Mouse (Mus musculus) skeletal muscle tissue, postnatal 0 days (tissue): ENCODE data around the gene Gpank1. TPM values are rescaled to one million over a fixed set of nuclear protein-coding genes. Genes with fewer than 3 reads are reported as not detected.

ENCODE experiments used
- polyA plus RNA-seq: library from polyadenylated mRNA; unstranded; fragments of >200 nt; fragmentation: Nextera tagmentation; extraction: Ambion mirVana; gene quantifications from 2 replicates; pipeline ENCODE4 v1.2.1, GENCODE M21; 2015

Gene Gpank1
- polyA plus RNA-seq, result 8.4 and 9.1 TPM in 2 replicates

DNA sequence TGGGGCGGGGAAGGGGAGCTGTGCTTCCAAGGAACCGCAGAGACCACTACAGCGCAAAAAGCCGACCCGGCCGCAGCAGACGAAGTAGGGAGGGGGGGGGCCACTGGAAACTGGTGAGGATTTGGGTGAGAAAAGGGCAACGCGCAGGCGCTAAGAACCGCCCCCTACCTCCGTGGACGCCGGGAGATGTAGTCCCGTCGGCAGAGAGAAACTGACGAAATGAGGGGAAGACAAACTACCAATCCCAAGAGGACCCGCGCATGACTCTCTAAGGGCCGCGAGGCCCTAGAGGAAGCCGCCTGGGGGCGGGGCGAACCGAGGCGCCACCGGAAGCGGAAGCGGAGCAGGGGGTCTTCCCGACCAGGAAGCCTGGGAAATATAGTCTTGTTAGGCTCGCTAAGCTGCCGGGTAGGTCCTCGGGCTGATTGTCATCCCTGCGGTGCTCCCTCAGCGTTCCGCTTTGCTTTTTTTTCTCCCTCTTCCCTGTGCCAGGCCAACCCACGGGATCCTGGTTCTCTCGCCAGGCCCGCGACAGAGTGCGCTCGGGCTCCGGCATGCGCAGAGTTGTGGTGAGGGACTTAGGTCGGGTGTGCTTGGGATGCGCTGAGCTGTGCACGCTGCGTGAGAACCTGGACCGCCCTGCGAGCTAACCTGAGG lies at the start of gene Gpank1:
Gene Gpank1, plus strand, starts transcription at position 313 of the 657 bp plus-strand sequence.

DNA sequence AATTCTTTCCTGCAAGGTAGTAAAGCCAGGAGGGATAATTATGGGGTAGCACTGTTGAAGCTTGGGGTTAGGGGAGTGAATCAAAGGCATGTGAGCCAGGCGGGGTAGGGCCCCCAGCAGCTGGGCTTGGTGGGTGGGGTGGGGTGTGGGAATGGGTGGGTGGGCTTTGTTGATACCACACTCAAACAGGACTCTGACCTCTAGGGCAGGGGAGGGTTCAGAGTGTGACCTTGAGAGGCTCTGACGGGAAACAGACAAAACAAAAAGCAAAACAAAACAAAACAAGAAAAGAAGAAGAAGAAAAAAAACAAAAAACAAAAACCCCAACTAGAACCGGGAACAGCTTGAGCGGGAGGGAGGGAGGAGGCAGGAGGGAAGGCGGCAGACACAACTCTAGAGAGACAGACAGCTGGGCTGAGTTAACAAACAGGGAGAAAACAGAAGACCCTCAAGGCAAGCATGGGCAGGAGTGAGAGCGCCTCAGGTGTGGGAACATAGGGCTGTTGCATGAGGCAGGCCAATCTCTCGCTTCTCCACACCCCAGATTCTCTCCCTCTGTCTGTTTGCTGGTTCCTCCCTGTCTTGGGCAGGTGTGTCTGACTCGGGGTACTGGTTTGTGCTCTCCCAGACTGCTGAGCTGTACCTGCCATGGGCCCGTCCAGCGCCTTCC lies 44.6 kb upstream of the Gpank1 start, which contains the start of gene Ly6g6e:
Gene Ly6g6e, plus strand, starts transcription at position 396 of the 670 bp plus-strand sequence.

DNA sequence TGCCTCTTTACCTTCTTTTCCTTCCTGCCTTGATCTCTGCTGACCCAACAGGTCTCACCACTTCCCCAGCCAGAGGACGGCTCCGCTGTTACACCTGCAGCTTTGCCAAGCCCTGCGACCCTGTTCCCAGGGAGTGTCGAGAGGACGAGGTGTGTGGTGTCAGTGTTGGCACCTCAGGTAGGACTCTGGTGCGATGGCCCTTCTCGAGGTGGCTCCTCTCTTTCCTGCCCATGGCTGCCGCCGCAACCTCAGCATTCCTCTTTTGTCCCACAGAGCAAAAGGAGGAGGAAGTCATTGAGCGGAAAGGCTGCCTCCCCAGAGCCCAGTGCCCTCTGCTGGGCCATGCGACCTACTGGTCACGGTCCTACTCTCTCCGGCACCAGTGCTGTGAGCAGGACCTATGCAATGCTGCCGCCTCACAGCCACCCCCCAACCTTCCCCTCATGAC lies 43.4 kb upstream of the Gpank1 start, which contains the start of gene Ly6g6d:
Gene Ly6g6d, minus strand, starts transcription at position 280 of the 448 bp plus-strand sequence.

DNA sequence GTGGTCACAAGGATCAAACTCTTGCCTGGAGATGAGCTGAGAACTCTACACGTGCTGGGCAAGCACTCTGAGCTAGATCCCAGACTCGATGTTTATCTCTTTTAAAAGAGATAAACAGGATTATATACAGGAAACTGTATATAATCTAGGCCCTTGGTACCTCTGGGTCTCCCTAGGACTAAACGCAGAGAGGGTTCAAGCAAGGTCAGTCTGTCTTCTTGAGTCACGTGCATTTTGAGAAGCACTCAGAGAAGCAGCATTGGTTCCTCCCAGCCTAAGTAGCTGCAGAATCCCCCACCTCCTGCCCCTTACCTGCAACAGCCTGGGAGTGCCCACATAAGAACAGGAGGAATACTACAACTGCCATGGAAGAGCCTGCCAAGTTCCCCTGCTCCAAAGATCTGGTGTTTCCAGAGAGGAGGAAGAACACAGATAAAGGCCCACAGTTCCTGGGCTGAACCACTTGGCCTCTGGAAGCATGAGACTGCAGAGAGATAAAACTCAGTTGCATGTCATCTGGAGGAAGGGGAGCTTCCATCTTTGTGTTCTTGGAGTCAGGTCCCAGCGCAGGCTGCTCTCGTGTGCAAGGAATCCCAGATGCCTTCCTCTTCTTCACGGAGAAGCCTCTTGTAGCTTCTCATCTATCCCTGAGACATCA lies 35.9 kb upstream of the Gpank1 start, which contains the start of gene Ly6g6f:
Gene Ly6g6f, minus strand, starts transcription at position 403 of the 658 bp plus-strand sequence.

DNA sequence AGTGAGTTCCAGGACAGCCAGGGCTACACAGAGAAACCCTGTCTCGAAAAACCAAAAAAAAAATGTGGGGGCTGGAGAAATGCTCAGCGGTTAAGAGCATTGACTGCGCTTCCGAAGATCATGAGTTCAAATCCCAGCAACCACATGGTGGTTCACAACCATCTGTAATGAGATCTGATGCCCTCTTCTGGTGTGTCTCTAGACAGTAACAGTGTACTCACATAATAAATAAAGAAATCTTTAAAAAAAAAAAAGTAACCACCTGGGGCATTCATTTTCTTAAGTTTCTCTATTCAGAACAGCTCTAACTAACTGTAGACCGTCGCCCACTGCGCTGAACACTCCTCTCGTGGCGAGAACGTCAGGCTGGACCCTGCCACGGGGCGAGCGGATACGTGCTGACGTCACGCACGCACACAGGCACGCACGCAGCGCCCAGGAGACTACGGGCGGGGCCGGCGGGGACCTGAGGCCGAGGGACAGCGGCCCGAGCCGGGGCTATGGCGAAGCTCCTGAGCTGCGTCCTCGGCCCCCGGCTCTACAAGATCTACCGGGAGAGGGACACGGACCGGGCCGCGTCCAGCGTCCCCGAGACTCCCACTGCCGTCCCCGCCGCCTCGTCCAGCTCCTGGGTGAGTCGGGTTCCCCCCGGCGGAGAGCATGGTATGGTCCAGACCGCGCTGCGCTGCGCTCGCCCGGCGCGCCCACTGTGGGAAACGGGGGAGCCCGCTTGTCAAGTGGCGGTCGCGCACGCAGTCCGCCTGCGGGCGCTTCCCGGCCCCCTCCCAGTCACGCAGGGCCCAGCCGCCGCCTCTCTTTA lies 32.2 kb upstream of the Gpank1 start, which contains the start of gene Abhd16a:
Gene Abhd16a, plus strand, starts transcription at position 439 of the 820 bp plus-strand sequence.

DNA sequence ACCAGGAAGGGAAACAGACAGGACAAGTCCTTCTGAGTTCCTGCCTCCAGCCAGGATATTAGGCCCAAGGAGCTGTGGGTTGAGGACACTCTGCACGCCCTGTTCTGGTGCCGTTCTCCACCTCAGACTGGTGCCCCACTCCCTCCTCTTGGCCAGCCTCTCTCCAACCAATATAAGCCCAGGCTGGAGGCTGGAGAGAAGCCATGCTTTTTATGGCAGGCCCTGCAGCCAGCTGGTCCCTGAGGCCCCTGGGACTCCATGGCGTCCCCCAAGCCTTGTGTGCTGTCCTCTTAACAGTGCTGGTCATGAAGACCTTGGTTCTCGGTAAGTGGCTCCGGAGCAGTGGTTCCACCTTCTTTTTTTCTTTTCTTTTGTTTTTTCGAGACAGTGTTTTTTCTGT lies 13.2 kb upstream of the Gpank1 start, which contains the start of gene Ly6g5c:
Gene Ly6g5c, plus strand, starts transcription at position 183 of the 400 bp plus-strand sequence.

DNA sequence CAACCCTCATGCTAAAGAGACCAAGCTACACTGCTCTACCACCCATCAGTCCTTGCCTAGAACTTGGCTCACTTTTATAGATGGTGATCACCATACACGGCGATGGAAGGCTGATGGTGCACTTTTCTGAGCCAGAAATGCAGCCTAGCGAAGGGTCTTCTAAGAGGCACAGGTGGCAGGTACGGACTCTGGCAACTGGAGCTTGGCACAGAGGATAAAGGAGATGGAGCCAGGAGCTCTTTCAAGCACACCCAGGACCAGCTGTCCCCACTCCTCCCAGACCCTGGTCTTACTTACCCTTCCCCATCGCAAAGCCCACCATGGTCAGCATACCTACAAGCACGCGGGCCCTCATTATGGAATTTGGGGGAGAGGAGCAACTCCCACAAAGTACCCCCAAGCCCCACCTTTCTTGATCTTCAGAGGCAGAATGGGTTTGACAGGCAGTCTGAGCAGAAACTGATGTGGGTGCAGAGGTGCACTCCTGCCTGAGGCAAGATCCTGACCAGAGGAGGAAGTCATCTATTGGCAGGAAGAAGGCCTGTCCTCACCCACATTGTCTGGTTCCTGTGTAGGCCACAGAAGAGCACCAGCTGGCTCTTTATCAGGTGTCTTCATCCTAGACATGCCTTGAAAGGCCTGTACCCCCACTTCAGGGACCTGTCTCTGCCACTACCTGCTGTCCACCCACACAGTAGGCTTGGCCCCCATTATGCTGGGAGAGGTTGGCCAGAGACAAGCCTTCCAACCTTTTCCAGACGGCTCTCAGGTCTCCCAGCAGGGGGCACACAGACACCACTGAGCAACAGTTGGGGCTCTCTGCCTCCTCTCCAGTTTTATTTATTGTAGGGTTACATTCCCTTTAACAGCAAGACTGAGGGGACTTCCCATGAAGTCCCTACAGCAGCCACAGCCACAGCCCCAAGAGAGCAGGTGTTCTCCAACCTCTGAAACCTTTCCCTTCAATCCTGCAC lies 5.9 kb upstream of the Gpank1 start, which contains the start of gene Ly6g5b:
Gene Ly6g5b, minus strand, starts transcription at position 383 of the 974 bp plus-strand sequence.

DNA sequence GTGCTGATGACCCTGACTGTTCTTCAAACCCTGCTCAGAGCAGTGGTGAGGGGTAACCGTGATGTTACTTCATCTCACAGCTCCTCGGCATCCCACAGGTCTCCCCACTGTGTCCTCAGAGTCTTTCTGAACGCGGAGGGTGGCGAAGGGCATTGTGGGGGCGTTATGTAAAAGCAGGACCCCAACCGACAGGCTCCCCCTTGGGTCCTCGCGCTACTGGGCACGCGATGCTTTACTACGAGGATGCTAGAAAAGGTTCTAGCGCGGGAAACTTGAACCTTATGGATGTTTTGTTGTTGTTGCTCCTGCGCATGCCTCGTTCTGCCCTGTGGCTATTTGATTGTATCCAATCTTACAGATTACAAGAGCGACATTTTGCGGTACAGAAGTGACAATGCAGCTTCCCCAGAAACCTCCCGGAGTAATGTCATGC lies 632 bp downstream of the Gpank1 start, which contains the start of gene Csnk2b:
Gene Csnk2b, minus strand, starts transcription at position 183 of the 433 bp plus-strand sequence.

DNA sequence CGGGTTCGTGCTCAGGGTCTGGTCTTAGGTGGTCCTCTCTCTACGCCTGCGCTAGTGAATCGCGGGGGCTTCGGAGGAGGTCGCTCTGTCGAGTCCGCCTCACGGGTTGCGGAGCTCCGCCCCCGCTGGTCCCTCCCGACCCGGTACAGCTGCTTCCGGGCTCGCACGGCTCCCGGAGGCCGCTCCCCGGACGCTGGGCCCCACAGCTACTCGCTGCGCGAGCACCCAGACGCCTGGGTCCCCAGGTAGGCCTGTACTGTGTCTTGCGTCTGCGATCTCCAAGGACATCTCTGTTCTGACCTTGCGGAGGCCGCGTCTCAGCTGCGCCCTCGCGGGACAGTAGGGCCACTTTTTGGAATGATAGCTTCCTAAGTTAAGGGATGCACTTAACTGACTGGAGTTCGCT lies 5.0 kb downstream of the Gpank1 start, which contains the start of gene D17H6S53E:
Gene D17H6S53E, plus strand, starts transcription at position 168 of the 406 bp plus-strand sequence.

DNA sequence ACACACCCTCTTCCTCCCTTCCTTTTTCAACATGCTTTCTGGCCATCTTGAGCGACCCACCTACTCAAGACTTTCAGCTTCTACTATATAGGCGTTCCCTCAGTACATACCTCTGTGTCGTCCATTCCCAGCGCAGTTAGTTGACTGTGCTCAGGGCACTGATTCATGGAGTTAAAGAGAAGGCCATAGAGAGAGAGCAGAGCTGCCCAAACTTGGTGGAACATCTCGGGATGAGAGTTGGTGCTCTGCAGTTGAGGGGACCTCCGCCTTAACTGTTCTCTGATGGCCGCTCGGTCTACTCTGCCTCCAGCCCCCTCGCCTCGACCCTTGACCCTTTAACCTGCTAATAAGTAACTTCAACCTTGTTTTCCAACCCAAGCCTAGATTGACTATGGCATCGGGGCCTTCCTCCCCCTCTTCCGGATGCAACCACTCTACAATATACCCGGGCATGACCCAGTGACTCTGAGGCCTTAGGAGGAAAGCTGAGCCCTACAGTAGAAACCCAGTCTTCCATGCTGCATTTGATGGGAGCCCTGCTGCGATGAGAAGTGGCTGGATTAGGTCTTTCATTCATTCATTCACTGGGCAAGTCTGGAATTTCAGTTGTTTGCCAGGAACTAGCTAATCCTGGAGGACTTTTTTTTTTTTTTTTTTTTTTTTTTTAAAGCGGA lies 10.4 kb downstream of the Gpank1 start, which contains the start of gene Apom:
Gene Apom, minus strand, starts transcription at position 551 of the 674 bp plus-strand sequence.

DNA sequence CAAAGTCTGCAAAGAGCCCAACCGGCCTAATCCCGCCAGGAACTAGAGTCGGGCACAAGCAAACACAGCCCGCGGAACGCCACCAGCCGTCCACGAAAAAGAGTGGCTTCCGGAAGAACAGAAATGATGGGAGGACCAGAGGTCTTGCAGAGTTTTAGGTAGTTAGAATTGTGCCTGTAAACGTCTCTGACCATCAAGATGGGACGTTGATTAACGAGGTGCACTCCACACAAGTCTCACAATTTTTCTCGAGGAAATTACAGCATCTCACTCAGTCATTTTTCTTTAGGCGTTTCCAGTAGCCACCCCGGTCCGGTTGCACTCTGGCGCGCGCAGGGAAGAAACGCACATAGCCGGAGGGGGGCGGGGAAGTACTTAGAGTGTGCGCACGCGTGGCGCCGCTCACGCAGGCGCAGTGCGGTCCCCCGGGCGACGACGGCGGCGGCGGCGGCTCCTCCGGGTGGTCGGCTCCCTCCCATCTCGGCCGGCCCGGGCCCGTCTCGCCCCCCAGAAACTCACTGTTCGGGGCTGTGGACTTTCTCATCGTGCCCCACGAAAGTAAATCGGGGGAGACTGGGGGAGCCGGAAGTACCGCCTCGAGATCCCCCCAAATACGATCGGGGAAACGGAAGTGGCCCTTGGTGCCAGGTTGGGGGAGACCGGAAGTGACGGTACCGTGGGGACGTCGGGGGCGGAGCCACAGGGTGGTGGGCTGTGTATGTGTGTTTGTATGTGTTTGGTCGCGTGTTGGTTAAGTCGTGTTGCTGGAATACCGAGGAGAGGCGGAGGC lies 13.7 kb downstream of the Gpank1 start, which contains the start of gene Bag6:
Gene Bag6, plus strand, starts transcription at position 378 of the 790 bp plus-strand sequence.

DNA sequence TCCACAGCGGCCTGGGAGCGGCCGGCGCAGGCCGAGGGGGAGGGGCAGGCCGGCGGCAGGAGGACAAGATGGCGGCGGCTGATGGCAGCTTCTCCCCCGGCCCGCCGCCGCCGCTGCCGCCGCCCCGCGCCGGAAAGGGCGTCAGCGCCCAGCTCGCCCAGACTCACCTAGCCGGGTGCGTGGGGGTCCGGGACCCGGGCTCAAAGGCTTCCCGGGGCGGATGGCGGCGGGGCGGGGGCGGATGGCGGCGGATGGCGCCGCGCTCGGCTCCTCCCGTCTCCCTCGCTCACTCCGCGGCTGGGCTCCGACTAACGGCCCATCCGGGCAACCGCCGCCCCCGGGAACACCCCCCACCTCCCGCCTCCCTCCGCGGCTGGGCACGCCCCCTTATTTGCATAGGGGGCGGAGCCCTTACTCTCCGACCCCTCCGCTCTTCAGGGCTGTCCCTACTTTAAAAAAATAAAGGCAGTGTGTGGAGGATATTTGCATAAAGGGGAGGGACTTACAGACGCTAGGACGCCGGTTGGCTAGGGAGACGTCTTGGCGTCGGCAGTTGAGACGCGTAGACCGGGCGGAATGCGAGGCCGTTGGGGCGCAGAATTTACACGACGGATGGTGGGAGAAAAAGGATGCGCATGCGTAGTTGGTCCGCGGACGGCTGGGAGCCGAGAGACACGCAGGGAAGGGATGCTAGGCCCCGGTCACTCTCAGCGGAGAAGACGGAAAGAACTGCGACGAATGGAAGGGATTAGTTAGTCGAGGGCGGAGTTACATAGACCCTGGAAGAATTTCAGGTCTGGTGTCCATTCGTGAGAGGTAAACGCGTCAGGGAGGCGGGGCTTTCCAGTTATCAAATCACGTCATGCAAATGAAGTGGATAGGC lies 43.6 kb downstream of the Gpank1 start, which contains the start of gene Prrc2a:
Gene Prrc2a, minus strand, starts transcription at position 330 of the 883 bp plus-strand sequence.

Other genes with a start within 250 kb of the Gpank1 start
- gene Zbtb12, start 242.0 kb upstream of the Gpank1 start, polyA plus RNA-seq, result 0.87 and 0.99 TPM in 2 replicates
- not detected in 2 replicates for gene Gm20547, start 239.4 kb upstream of the Gpank1 start, polyA plus RNA-seq
- gene C2, start 223.2 kb upstream of the Gpank1 start, polyA plus RNA-seq, result 5.1 and 9.4 TPM in 2 replicates
- 26.7 and 27.6 TPM in 2 replicates for gene Ehmt2, start 223.0 kb upstream of the Gpank1 start, polyA plus RNA-seq
- not detected in 2 replicates for gene Slc44a4, start 207.0 kb upstream of the Gpank1 start, polyA plus RNA-seq
- 12.8 and 14.9 TPM in 2 replicates for gene Neu1, start 190.2 kb upstream of the Gpank1 start, polyA plus RNA-seq
- 0.12 and 0.27 TPM in 2 replicates for gene Hspa1b, start 162.2 kb upstream of the Gpank1 start, polyA plus RNA-seq
- 0.32 TPM in 1 of 2 replicates, not detected in the other for gene Gm20481, start 151.5 kb upstream of the Gpank1 start, polyA plus RNA-seq
- gene Hspa1a, start 149.3 kb upstream of the Gpank1 start, polyA plus RNA-seq, result 2.5 and 3.8 TPM in 2 replicates
- gene Hspa1l, start 148.8 kb upstream of the Gpank1 start, polyA plus RNA-seq, result 2.7 and 2.8 TPM in 2 replicates
- gene Lsm2, start 139.6 kb upstream of the Gpank1 start, polyA plus RNA-seq, result 54.1 and 55.4 TPM in 2 replicates
- gene Vars, start 120.5 kb upstream of the Gpank1 start, polyA plus RNA-seq, result 27.6 and 32.6 TPM in 2 replicates
- gene Vwa7, start 104.9 kb upstream of the Gpank1 start, polyA plus RNA-seq, result 0.46 and 0.53 TPM in 2 replicates
- 10.6 and 11.5 TPM in 2 replicates for gene Sapcd1, start 93.4 kb upstream of the Gpank1 start, polyA plus RNA-seq
- 2.2 and 3.5 TPM in 2 replicates for gene Msh5, start 74.7 kb upstream of the Gpank1 start, polyA plus RNA-seq
- gene Clic1, start 71.5 kb upstream of the Gpank1 start, polyA plus RNA-seq, result 115 and 138 TPM in 2 replicates
- gene Ddah2, start 62.4 kb upstream of the Gpank1 start, polyA plus RNA-seq, result 144 and 157 TPM in 2 replicates
- 11.3 TPM in 1 of 2 replicates, not detected in the other for gene Ly6g6c, start 56.1 kb upstream of the Gpank1 start, polyA plus RNA-seq
- 0.08 and 0.30 TPM in 2 replicates for gene Mpig6b, start 55.3 kb upstream of the Gpank1 start, polyA plus RNA-seq
- gene Ly6g6e, start 44.6 kb upstream of the Gpank1 start, polyA plus RNA-seq, result 2.1 TPM in 1 of 2 replicates, not detected in the other
- 0.49 and 1.2 TPM in 2 replicates for gene Ly6g6d, start 43.4 kb upstream of the Gpank1 start, polyA plus RNA-seq
- gene Ly6g6f, start 35.8 kb upstream of the Gpank1 start, polyA plus RNA-seq, result 0.11 and 0.29 TPM in 2 replicates
- 87.8 and 89.8 TPM in 2 replicates for gene Abhd16a, start 32.2 kb upstream of the Gpank1 start, polyA plus RNA-seq
- gene Ly6g5c, start 13.2 kb upstream of the Gpank1 start, polyA plus RNA-seq, result 0.38 TPM in 1 of 2 replicates, not detected in the other
- 0.22 and 0.37 TPM in 2 replicates for gene Ly6g5b, start 6.0 kb upstream of the Gpank1 start, polyA plus RNA-seq
- 203 and 204 TPM in 2 replicates for gene Csnk2b, start 598 bp downstream of the Gpank1 start, polyA plus RNA-seq
- gene D17H6S53E, start 4.9 kb downstream of the Gpank1 start, polyA plus RNA-seq, result 10.6 and 11.8 TPM in 2 replicates
- gene Apom, start 10.6 kb downstream of the Gpank1 start, polyA plus RNA-seq, result 0.30 and 0.81 TPM in 2 replicates
- 39.5 and 42.1 TPM in 2 replicates for gene Bag6, start 13.7 kb downstream of the Gpank1 start, polyA plus RNA-seq
- gene Prrc2a, start 43.4 kb downstream of the Gpank1 start, polyA plus RNA-seq, result 51.8 and 55.0 TPM in 2 replicates
- gene Aif1, start 54.6 kb downstream of the Gpank1 start, polyA plus RNA-seq, result 11.0 and 18.3 TPM in 2 replicates
- gene Lst1, start 67.0 kb downstream of the Gpank1 start, polyA plus RNA-seq, result 14.2 and 24.5 TPM in 2 replicates
- 1.3 and 2.2 TPM in 2 replicates for gene Ltb, start 73.0 kb downstream of the Gpank1 start, polyA plus RNA-seq
- gene Tnf, start 80.6 kb downstream of the Gpank1 start, polyA plus RNA-seq, result 0.49 and 0.74 TPM in 2 replicates
- gene Lta, start 83.9 kb downstream of the Gpank1 start, polyA plus RNA-seq, result 0.12 and 0.24 TPM in 2 replicates
- 0.40 and 0.83 TPM in 2 replicates for gene Gm16181, start 99.4 kb downstream of the Gpank1 start, polyA plus RNA-seq
- gene Atp6v1g2, start 112.2 kb downstream of the Gpank1 start, polyA plus RNA-seq, result 3.3 and 3.9 TPM in 2 replicates
- 8.5 and 8.8 TPM in 2 replicates for gene Nfkbil1, start 114.3 kb downstream of the Gpank1 start, polyA plus RNA-seq
- 131 and 157 TPM in 2 replicates for gene Ddx39b, start 120.3 kb downstream of the Gpank1 start, polyA plus RNA-seq
- 113 and 180 TPM in 2 replicates for gene H2-D1, start 141.3 kb downstream of the Gpank1 start, polyA plus RNA-seq
- gene H2-Q1, start 198.9 kb downstream of the Gpank1 start, polyA plus RNA-seq, result not detected in 2 replicates
- not detected in 2 replicates for gene H2-Q2, start 220.8 kb downstream of the Gpank1 start, polyA plus RNA-seq